Mouse (Mus musculus): ENCODE measurements around the gene Limk2. TPM values are rescaled to one million over a fixed set of nuclear protein-coding genes. Genes with fewer than 3 reads are reported as not detected.

Gene Limk2
- polyA plus RNA-seq, 1 experiment from 2014 or later = 7.6 TPM

DNA sequence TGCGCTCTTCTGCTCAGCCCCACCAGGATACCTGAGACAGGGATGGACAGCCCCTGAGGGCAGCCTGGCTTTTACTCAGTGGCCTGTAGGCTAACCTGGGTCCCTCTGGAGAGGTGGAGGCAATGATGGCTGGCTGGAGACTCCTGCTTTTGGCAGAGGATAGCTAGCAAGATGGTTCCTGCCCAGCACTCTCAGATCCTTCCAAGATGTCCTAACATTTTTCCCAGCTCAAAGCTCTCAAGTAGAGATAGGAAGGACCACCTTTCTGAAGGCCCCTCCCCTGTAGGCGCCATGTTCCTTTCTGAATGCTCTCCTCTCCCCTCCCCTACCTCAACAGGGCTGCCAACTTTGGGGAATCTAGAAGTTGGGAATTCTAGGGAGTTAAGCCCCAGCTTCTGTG lies 114.3 kb downstream of the Limk2 start:
- H3K4me1 ChIP-seq (replicated peaks) = peaks cover 64% of the 10 kb centered on the region
- H3K27me3 ChIP-seq = no peaks in the 10 kb centered on the region
- no peak overlapping the region for H3K9ac ChIP-seq
- WGBS (ENCODE audit: insufficient replicate concordance) = 75% methylated on average over 2 of the region's 2 CpGs
- H3K36me3 ChIP-seq (replicated peaks) = peaks cover 61% of the 10 kb centered on the region
- H3K4me2 ChIP-seq = 0 out of 2 replicates have a peak overlapping the region, but pooled peaks have one; percentile 100
- H3K27ac ChIP-seq (replicated peaks) = no peak overlapping the region
- no peak for ATAC-seq (ENCODE audit: insufficient read depth)
- no peaks in the 10 kb centered on the region for H3K9me3 ChIP-seq (replicated peaks)
- H3K4me3 ChIP-seq (replicated peaks) = no peak overlapping the region

Other genes with a start within 250 kb of the Limk2 start
- 3.2 and 4.2 TPM in 2 replicates for gene Sfi1, start 215.7 kb downstream of the Limk2 start, polyA plus RNA-seq (2015; fragmentation: Nextera tagmentation; extraction: Ambion mirVana)
- gene Eif4enif1, start 206.8 kb downstream of the Limk2 start, polyA plus RNA-seq (2015; fragmentation: Nextera tagmentation; extraction: Ambion mirVana) = 22.3 and 23.9 TPM in 2 replicates
- 108 and 110 TPM in 2 replicates for gene Drg1, start 142.8 kb downstream of the Limk2 start, polyA plus RNA-seq (2015; fragmentation: Nextera tagmentation; extraction: Ambion mirVana)
- gene Patz1, start 120.3 kb downstream of the Limk2 start, polyA plus RNA-seq (2015; fragmentation: Nextera tagmentation; extraction: Ambion mirVana) = 11.5 and 12.6 TPM in 2 replicates
- gene Pik3ip1, start 78.8 kb downstream of the Limk2 start, polyA plus RNA-seq (2015; fragmentation: Nextera tagmentation; extraction: Ambion mirVana) = 1.3 and 1.4 TPM in 2 replicates
- gene Rnf185, start 43.2 kb upstream of the Limk2 start, polyA plus RNA-seq (2015; fragmentation: Nextera tagmentation; extraction: Ambion mirVana) = 7.5 and 9.2 TPM in 2 replicates
- gene Pla2g3, start 79.1 kb upstream of the Limk2 start, polyA plus RNA-seq (2015; fragmentation: Nextera tagmentation; extraction: Ambion mirVana) = 0.06 and 0.07 TPM in 2 replicates
- gene Inpp5j, start 95.6 kb upstream of the Limk2 start, polyA plus RNA-seq (2015; fragmentation: Nextera tagmentation; extraction: Ambion mirVana) = 0.89 and 0.90 TPM in 2 replicates
- 9.9 and 10.5 TPM in 2 replicates for gene Selenom, start 105.5 kb upstream of the Limk2 start, polyA plus RNA-seq (2015; fragmentation: Nextera tagmentation; extraction: Ambion mirVana)
- 12.7 and 12.9 TPM in 2 replicates for gene Smtn, start 131.4 kb upstream of the Limk2 start, polyA plus RNA-seq (2015; fragmentation: Nextera tagmentation; extraction: Ambion mirVana)
- 5.5 and 6.8 TPM in 2 replicates for gene Morc2a, start 240.0 kb upstream of the Limk2 start, polyA plus RNA-seq (2015; fragmentation: Nextera tagmentation; extraction: Ambion mirVana)

All from liver, embryonic 15.5 days (tissue).